Mouse (Mus musculus): ENCODE measurements around the gene Syna.

DNA sequence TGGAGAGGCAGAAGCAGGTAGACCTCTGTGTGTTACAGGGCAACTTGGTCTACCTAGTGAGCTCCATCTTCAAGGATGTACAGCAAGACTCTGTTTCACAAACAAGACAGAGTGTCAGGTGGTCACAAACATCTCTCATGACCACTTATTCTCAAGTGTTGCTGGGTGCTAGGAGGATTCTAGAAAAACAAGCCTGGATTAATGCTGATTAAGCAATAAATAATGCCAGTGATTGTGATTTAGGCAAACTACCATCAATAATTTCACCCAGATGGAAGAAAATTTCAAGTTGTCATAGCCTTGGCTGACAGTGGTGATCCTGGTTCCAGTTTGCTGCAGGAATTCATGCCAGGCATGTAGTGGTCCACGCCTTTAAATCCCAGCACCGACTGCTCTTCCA is 4.3 kb upstream of the Syna start:
- TF ChIP-seq POLR2A (IDR thresholded peaks at IDR 0.05; ENCODE audit: borderline replicate concordance, extremely low read depth, insufficient read depth, insufficient read length, poor library complexity, severe bottlenecking) (no peak), CTCF (IDR thresholded peaks at IDR 0.05; ENCODE audit: borderline replicate concordance, extremely low read depth, insufficient read depth, insufficient read length) (no peak)

All from brain, embryonic 14.5 days (tissue).